Mouse (Mus musculus) layer of hippocampus, adult 9-10 months (tissue): ENCODE results near the gene Enkur.
A peak's percentile ranks its signal among the peaks of the same experiment; 100 is the strongest.
"Not testable (repeated sequence)": the region's sequence is repeated elsewhere in the genome, so short reads cannot be mapped to it uniquely, and the experiment has no call there.

Experiments used
- DNase-seq: peaks from one replicate; pipeline ENCODE4 v3.0.0; 2022; ENCODE audit warnings: low spot score

Enkur gene

GRCm38 (mm10) chr2:21204912-21205830 is at the start of gene Enkur, which contains the start of gene Thnsl1:
Gene Enkur (minus strand): TSS chr2:21205365.
Gene Thnsl1 (plus strand): TSS chr2:21205724.
- DNase-seq: peak; percentile 93

- no peak for DNase-seq
Measured at GRCm38 (mm10) chr2:21254308-21254707, 49.1 kb upstream of the Enkur start.

GRCm38 (mm10) chr2:21253644-21254043 is 48.5 kb upstream of the Enkur start:
- no peak for DNase-seq

- no peak for DNase-seq
Measured at GRCm38 (mm10) chr2:21245477-21246102, 40.4 kb upstream of the Enkur start.

GRCm38 (mm10) chr2:21244986-21245385 is 39.8 kb upstream of the Enkur start:
- no peak for DNase-seq

GRCm38 (mm10) chr2:21244104-21244503 is 38.9 kb upstream of the Enkur start:
- not testable (repeated sequence) for DNase-seq

- no peak for DNase-seq
Measured at GRCm38 (mm10) chr2:21236846-21237245, 31.7 kb upstream of the Enkur start.

GRCm38 (mm10) chr2:21235844-21236386 is 30.8 kb upstream of the Enkur start:
- DNase-seq: no peak

- DNase-seq: no peak
Measured at GRCm38 (mm10) chr2:21234871-21235648, 29.9 kb upstream of the Enkur start.

- no peak for DNase-seq
Measured at GRCm38 (mm10) chr2:21231147-21231546, 26.0 kb upstream of the Enkur start.

- no peak for DNase-seq
Measured at GRCm38 (mm10) chr2:21230276-21230675, 25.1 kb upstream of the Enkur start.

GRCm38 (mm10) chr2:21222453-21223384 is 17.6 kb upstream of the Enkur start:
- no peak for DNase-seq

- DNase-seq: no peak
Measured at GRCm38 (mm10) chr2:21215284-21215683, 10.1 kb upstream of the Enkur start.

GRCm38 (mm10) chr2:21214322-21214721 is 9.2 kb upstream of the Enkur start:
- no peak for DNase-seq

GRCm38 (mm10) chr2:21211361-21211760 is 6.2 kb upstream of the Enkur start:
- no peak for DNase-seq

- no peak for DNase-seq
Measured at GRCm38 (mm10) chr2:21206278-21206677, 1.1 kb upstream of the Enkur start.

GRCm38 (mm10) chr2:21205831-21206159 is 630 bp upstream of the Enkur start:
- no peak for DNase-seq

- no peak for DNase-seq
Measured at GRCm38 (mm10) chr2:21202754-21203153, 2.4 kb downstream of the Enkur start.

GRCm38 (mm10) chr2:21199051-21199450 is 6.1 kb downstream of the Enkur start:
- no peak for DNase-seq

GRCm38 (mm10) chr2:21195233-21195632 is 9.9 kb downstream of the Enkur start:
- no peak for DNase-seq

GRCm38 (mm10) chr2:21191232-21191631 is 13.9 kb downstream of the Enkur start:
- DNase-seq: no peak
